Mouse (Mus musculus) spleen, adult 18-20 months (tissue): ENCODE measurements around the gene Epha6.
A peak's percentile ranks its signal among the peaks of the same experiment; 100 is the strongest.
"Not testable (repeated sequence)": the region's sequence is repeated elsewhere in the genome, so short reads cannot be mapped to it uniquely, and the experiment has no call there.

Experiments
- DNase-seq, 2 experiments: peaks; one replicate each; pipeline ENCODE4 v3.0.0; 2022; ENCODE audit warnings: mixed read lengths in 2 of 2

The Epha6 gene

DNA sequence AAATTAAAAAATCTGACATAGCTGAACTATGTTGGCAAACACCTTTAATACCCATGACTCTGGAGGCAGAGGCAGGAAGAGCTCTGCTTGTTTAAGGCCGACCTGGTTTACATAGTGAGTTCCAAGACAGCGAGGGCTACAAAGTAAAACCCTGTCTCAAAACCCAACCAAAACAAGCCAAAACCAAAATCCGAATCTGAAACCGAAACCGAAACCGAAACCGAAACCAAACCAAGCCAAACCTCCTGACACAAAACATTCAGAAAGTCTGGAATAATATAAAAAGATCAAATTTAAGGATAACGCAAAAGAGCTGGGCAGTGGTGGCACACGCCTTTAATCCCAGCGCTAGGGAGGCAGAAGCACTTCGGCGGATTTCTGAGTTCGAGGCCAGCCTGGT, 725.3 kb downstream of the Epha6 start:
- DNase-seq, result no peak

DNA sequence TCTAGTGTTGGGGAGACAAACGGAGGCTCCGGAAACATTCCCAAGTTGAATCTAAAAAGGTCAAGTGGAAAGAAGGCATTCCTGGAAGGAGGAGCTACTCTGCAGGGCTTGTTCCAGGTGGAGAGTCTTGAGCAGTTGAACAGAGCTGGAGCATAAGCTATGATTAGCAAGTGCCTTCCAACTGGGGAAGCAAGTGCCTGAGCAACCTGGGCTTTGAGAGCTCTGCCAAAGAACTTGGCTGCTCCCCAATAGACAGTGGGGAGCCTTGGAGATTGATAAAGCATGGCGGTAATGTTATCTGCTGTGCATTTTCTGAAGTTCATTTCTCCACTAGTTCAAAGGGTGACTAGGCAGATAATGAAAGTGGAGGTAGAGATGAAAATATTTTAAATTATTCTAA, 733.5 kb downstream of the Epha6 start:
- no peak for DNase-seq

DNA sequence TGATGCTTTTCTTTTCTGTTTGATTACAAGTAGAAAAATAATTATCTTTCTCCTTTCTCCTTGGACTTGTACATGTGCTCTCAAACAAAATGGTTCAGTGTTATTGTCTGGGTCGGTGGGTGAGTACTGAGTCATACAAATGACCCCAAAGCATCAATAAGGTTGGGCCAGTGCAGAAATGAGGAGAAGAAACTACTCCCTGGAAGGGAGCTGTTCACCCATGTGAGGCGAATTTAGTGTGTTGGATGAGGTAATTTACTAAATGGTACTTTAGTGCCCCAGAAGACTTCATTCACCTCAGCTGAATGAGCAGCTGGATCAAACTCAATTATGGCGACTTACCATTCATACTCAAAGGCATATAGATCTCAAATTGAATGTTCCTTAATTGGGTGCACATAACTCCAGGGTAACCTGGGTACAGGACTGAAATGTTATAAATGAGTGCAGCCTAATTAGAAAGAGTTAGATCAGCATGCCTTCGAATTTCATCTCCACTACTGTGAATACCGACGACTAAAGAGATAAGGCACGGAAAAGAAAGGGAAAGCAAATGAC, 751.1 kb downstream of the Epha6 start:
- DNase-seq, result no peak

DNA sequence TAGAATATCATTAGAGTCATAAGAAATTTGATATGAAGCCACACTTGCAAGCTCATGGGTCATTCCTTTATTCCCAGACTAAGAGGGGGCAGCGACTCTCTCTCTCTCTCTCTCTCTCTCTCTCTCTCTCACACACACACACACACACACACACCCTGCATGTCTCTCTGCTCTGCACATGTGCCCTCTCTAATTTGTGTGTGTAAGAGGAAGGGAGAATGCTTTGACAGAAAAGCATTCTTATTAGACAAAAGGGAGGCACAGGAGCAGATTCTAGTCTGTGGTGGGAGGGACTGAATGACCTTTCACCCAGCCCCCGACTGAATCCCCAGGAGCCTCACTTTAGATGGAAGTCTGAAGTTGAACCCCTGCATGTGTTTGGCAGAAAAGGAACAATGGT, 752.6 kb downstream of the Epha6 start:
- no peak for DNase-seq

DNA sequence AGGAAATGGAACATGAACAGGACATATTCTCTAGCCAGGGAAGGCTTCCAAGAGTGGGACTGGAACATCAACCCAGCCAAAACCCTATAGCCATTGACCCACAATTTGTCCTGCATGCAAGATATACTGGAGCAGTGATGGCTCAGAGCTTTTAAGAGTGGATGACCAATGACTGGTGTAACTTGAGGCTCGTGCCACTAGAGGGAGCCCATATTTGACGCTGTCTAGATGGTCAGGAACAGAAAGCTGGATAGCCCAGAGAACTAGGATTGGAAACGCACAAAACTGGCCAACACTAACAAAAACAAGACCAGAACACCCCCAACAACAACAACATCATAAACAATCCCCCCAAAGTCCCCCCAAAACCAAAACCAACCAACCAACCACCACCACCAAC, 758.8 kb downstream of the Epha6 start:
- DNase-seq, result no peak

DNA sequence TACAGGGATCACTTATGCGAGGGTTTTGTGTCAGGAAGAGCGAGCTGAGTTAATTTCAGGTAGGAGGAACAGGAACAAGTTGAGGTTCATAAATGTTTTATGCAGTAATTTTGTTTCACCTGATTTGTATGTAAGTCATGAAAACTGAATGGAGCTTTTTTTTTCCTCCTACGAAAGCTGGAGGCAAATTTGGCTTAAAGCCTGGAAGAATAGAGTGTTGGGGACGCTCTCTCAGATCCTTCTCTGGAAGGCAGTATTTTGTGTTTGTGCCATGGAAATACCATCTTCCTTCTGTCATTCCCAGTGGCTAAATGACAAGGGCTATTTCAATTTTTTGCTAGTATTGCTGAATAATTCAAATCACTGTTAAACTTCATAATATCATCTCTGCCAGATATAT, 768.6 kb downstream of the Epha6 start:
- DNase-seq, result no peak

DNA sequence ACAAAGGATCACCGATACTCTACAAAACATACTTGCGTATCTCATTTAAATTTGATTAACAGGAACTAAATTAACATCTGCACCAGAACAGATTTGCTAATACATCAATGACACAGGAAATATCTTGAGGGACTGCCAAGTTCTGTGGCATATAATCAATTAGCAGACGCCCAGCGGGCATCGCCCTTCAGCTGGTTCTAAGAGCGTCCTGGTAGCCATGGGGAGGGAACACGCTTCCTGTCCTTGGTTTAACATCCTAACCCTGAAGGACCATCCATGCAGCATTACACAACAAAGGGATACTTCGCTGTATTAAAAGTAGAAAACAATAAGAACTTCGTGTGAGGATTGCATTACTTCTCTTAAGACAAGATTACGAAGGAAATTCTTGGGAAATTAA, 769.0 kb downstream of the Epha6 start:
- no peak for DNase-seq

DNA sequence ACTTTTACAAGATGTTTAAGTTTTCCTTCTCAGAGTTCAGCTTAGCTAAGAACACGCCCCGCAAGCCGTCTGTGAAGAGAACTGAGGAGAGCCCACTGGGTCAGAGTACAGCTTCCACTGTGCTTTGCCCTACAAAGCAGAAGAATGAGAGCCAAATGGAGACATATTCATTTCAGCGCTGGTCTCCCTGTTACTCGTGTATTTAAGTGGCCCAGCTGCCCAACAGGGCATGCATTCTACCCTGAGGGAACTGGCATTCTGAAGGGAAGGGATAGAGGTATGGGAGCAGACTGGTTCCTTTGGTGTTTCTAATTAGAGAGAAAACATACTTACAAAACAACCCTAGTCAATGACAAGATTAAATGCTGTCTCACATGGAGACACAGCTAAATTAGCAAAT, 772.9 kb downstream of the Epha6 start:
- no peak for DNase-seq

DNA sequence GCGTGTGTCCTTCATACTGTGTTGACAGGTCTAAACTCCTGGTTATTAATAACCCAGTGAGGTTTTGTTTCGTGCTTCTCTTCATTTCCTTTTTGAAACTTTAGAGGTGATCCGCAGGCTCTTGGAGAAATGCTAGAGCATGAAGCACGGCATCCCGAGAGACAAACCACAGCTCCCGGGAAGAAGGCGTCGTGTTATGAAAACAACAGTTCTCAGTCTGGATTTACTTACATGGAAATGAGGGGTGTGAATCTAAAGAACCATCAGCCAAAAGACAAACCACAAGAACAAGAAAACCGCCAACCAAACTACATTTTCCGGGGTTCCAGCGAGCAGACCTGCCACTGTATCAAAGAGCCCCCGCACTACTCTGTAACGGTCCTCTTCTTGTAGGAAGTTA, 775.7 kb downstream of the Epha6 start:
- no peak for DNase-seq

DNA sequence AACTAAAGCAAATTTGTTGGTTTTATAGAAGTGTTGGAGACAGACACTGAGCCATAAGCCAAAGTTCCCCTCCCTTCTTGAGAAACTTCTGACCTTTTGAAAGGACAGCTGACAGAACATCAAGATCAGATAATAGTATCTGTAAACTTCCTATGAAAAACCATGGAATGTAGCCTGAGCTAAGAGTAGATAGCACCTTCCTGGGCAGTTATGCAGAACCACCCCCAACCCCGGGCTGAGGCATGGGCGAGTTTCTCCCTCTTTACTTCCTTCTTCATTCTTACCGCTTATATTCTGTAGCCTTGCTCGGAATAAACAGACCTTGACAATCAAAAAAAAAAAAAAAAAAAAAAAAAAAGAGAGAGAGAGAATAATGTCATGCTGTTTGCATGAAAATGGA, 805.5 kb downstream of the Epha6 start:
- not testable (repeated sequence) for DNase-seq

DNA sequence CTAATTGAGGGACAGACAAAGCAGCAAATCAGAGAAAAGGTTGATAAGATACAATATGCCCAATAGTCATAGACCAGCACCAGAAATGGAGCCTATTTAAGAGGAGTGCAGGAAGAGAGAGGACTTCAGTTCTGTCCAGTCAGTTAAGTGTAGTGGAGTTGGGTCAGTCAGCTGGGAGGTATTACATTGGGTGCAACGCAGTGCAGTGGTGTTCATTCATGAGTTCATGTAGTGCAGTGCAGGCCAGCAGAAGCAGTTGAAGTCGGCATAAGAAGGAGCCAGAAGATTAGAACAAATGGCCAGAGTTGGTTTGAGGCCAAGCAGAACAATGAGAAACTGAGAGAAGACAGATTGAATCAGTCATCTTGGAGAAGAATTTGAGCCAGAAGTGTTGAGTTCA, 833.0 kb downstream of the Epha6 start:
- DNase-seq, result no peak

DNA sequence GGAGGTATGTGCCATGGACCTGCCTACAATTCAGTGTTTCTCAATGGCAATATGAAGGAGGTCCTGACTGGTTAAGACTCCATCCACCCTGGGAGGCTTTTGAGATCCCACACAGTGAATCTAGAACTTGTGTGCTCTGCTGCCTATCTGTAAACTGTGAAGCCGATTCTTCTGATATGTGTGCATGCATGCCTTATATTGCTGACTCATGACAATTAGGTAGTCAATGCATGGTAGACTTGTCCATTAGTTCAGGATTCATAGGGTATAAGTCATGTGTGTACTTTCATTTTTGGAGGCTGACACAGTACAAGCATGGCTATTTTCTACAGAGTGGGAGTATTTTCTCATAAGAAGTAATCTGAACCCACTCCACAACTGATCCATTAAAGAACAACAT, 834.9 kb downstream of the Epha6 start:
- no peak for DNase-seq

DNA sequence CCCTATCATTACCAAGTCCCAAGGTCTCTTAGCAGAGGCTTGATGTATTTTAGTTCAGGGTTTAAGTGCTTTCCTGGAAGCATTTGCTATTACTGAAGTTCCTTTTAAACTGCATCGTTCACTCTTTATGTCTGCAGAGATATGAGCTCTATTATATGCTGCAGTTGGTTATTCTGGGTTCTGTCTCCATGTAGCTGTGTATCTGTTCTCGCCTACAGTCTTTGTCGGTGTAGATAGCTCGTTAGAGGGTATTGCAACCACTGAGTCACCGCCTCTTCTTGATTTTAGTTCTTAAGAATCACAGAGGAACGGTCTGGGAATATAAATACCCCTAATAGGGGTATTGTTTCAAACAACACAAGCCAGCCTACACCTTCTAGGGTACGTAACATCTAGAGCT, 835.4 kb downstream of the Epha6 start:
- no peak for DNase-seq

DNA sequence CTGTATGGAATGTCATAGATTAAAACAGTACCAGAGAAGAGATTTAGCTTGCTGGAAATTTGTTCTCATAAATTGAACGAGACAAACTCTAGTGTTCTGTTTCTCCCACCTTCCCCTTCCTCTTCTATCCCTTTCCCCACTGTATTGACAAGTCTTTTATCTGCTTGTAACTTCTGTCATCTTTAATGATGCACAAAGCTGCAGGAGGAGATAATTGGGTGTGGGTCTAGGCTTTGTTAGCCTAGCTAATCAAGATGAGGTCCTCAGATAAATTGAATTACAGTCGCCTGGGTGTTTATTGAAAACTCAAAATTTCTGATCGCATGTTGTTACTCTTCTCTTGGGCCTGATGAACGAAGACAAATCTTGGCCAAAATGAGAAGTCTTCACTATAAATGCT, 844.5 kb downstream of the Epha6 start:
- no peak for DNase-seq

DNA sequence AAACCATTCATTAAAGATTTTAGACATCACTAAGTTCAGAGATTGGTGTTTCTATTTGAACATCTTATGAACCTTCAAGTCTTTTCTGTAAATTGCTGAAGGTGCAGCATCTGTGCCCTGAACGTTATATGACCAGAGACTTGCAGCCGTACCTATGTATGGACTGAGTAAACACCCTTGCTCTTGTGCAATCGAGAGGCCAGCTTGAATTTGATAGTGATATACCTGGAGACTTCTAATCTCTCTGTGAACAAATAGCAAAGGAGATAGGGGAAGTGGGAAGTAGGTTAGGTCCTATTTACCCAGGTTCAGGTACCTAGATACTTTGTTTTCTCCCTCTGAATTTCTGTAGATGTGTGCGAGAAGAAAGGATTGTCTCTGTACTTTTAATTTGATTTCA, 854.4 kb downstream of the Epha6 start:
- DNase-seq, result no peak

DNA sequence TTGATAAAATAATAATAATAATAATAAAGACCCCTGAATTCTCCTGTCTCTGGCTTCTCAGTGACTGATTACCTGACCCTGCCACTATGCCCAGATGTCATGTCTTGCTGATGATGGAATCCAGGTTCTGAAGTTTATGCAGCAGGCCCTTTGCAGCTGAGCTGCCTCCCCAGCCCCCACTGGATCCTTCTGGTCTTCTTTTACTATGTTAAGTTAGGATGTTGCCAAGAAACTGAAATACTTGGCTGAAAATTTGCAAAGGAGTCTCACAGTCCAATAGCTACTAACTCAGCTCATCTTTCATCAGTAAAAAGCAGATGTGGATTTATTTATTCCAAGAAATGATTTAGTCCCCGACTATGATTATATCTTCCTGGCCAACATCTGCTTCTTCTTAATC, 861.7 kb downstream of the Epha6 start:
- no peak for DNase-seq

DNA sequence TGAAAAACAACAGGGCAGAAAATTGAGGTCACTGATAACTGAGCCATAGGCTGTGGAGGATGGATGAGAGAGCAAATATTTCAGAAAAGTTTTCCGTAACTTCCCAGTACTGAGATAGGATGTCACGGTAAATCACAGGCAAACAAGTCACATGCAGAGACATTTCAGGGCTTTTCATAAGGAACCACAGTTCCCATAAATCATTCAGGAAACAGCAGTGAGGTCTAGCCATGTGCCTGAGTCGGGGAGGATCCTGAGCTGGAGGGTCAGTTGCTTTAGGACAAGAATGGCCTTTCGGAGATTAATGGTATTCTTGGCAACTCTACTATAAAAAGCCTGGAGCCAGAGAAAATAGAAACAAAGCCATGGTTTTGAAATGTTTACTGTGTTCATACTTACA, 889.8 kb downstream of the Epha6 start:
- no peak for DNase-seq

DNA sequence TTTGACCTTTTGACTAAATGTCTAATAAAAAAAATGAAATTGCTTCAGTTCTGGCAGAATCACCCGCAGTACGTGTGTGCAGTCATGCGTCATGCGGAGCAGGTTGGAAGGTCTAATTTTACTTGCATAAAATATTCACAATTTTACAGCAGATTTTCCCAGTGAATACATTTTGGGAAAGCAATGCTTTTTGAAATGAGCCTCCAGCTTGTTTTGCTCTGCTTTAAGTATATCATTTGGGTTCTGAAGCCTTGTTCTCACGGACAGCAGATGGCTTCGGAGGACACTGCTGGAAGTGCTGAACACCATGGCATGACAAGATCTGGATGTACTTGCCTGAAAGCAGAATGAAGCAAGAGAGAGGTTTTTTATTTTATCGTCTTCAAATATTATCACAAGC, 912.1 kb downstream of the Epha6 start:
- DNase-seq, result no peak

DNA sequence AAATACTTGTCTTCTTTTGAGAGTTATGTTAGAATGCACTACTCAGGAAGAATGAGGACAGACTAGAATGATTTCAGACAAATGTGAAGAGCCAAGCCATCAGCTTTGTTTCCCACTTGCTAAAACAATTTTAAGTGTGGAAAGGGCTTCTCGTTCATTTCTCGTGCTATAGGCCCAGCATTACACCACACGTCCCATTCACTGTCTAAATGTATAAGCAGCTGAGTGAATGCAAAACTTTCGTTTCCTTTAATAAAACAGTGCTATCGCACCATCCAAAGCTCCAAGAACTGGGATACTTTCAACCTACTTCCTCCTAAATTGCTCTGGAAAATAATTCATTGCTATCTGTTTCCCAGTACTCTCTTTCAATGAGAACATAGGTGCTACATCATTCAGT, 916.2 kb downstream of the Epha6 start:
- DNase-seq, result no peak

DNA sequence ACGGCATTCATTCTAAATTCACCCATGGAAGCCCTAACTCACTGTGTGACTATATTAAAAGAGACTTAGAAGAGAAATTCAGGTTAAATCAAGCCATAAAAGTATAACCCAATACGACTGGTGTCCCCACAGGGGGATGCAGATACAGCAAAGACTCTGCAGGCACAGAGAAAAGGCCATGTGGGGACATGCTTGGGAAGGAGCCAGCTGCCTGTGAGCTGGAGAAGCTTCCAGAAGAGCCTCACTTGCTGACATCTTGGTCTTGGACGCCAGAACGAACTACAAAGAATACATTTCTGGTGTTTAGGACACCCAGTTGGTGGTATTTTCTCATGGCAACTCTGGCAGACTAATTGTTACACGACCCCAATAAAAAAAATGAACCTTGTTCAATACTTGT, 920.2 kb downstream of the Epha6 start:
- DNase-seq, result no peak

DNA sequence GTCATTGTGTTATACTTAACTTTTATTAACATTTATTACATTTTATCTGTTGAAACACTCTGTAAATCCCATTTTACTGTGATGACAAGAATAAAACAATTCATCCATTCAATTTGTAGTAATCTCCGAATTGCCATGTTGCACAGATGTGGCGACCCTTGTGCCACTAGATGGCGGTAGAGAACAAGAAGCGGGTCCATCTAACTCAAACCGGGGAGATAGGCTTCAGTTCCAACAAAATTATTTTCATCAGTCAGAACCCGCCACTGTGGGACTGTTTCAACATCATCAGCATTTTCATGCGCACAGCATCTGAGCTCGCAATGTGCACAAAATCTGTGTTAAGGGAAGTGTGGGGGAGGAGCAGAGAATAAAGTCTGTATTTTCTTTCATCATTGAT, 921.9 kb downstream of the Epha6 start:
- peak in 1 of 2 experiments; percentile 40 for DNase-seq

DNA sequence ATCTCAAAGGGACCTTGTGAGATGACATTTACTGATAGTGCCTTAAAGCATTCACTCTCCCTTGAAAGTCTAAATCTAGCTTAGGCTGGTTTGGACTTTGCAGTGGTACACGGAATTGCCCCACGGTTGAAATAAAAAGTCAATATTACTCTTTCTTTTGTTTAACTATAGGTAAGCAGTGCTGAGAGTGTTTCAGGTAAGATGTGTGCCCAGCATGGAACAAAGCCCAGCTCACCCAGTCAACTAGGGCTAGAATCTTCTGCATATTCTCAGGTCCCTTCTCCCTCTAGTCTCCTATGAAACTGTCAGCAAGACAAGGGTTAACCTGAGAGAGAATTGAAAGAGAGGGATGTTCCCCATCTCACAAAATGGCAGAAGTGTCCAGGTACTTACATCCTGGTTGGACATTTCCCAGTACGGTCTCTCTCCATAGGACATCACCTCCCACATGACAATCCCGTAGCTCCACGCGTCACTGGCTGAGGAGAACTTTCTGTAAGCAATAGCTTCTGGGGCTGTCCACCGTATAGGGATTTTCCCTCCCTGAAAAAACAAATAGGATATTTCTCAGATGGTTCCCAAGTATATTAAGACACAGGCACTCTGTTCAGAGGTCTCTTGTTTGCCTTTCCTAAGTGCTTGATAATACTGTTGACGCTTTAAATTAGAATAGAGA, 923.0 kb downstream of the Epha6 start:
- DNase-seq, result no peak

DNA sequence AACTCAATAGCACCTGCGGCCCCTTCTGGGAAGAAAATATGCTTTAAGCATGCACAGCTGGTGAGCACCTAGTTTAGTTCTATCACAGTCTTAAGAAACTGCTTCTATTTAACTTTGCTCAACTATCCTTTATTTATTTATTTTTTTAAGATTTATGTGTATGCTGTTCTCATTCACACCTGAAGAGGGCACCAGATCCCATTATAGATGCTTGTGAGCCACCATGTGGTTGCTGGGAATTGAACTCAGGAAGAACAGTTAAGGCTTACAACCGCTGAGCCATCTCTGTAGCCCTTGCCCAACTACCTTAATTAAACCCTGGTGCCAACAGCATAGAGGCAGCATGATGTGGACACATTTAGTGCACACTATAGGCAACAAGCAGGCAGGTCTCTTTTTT, 938.4 kb downstream of the Epha6 start:
- DNase-seq, result no peak

DNA sequence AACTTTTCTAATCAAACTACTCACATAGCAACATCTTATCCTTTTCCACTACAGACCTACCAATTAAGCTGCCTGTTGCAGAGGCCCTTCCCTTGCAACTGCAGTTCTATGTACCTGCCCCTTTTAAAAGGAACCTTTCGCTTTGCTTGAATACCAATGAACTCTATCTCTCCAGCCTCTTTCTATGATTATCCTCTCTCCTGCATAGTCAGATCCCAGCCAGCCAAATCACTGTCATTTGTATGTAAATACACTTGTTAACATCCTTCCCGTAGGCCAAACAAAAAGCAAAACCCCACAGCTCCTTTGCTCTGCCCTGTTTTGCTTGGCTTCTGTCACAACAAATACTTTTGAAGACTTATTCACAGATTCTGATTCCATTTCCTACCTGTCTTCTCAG, 961.6 kb downstream of the Epha6 start:
- no peak for DNase-seq

DNA sequence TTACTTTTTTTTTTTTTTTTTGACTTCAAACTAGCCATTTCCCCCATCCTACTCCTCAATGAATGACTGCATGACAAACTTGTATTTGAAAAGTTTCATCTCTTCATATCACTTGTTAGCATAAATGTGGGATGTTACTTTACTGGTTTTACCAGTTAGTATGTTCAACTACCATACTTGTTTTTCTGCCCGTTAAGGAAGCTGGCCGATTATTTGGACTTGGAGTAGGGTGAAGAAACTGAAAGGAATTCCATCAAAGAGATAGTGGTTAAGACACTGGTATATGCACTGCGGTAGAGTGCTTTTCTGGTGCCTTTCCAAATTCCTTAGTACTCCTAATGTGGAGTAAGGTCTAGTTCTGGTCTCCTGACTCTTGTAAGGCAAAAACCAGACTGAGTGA, 965.3 kb downstream of the Epha6 start:
- DNase-seq, result no peak
